Mouse (Mus musculus): ENCODE measurements around the gene Mbd3.
A peak's percentile ranks its signal among the peaks of the same experiment; 100 is the strongest.

The Mbd3 gene

GRCm38 (mm10) chr10:80399191-80399972 is at the start of gene Mbd3:
Gene Mbd3 (minus strand): TSS chr10:80399550.
- peak; percentile 99 for DNase-seq

- peak; percentile 81 for DNase-seq
These were observed 46.7 kb upstream of the Mbd3 start for GRCm38 (mm10) chr10:80445898-80446601.

DNA sequence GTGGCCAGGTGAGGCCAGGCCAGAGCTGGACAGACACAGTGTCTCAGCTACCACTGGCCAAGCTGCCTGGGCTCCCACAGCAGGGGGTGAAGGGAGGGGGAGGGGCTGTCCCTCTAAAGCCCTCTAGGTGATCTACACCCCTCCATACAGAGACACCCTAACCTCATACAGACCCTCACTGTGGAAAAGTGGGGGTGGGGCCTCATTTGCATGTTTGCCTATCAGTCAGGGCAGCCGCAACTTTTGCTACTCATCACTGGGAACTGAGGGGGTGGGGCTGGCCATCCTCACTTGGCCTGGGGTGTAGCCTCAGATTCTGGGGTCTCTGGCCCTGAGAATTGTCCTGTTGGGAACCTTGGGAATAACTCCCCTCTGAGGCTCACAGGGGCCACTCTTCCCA is 45.7 kb upstream of the Mbd3 start:
- no peak for DNase-seq

- no peak for DNase-seq
These were observed 45.1 kb upstream of the Mbd3 start for GRCm38 (mm10) chr10:80444339-80445045.

GRCm38 (mm10) chr10:80443575-80444278 is 44.4 kb upstream of the Mbd3 start:
- no peak for DNase-seq

- no peak for DNase-seq
These were observed 43.6 kb upstream of the Mbd3 start for GRCm38 (mm10) chr10:80442989-80443388.

GRCm38 (mm10) chr10:80441598-80441997 is 42.2 kb upstream of the Mbd3 start:
- DNase-seq, result no peak

DNA sequence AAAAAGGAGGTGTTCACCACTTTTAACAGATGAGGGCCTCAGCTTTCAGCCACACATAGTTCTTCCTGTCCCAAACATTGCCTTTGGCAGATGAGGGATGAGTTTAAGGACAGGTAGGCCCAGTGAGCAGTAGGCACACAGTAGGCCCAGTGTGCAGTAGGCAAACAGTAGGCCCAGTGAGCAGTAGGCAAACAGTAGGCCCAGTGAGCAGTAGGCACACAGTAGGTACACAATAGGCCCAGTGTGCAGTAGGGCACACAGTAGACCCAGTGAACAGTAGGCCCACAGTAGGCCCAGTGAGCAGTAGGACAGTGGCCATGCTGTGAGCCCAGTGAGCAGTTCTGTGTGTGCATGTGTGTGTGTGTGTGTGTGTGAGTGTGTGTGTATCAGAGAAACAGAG is 40.7 kb upstream of the Mbd3 start:
- DNase-seq, result no peak

DNA sequence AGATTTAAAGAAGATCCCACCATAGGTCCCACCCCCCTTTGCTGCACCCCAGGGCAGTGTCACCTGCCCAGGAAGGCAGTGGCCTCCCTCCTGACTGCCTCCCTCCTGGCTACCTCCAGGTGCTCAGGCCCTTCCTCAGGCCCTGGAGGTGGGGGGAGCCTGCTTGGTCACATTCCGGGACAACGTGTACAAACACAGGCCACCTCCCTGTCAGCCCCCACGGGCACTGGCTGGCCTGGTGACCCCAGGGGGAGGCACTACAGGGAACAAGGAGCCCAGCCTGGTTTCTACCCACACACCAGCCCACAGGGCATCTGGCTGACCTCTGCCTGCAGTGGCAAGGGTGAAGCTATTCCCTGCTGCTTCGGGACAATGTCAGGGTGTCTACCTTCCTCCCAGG is 38.6 kb upstream of the Mbd3 start:
- DNase-seq, result no peak

- DNase-seq, result no peak
These were observed 36.9 kb upstream of the Mbd3 start for GRCm38 (mm10) chr10:80436276-80436675.

DNA sequence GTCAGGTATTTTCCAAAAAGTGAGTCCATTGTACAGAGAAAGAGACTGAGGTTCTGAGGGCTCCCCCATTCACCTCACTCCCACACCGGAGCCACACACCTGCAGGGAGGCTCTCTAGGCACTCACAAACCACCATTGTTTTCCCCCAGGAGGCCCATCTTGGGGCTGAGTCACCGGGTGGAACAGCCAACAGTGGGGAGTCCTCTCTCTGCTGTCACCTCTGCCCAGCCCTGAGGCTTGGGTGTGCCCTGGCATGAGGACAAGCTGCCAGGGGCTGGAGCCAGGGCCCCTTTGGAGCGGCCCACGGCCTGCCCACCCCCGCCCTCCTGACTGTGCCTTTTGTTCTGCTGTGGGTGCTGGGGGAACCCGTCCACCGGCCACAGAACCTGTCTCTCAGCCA is 36.4 kb upstream of the Mbd3 start:
- no peak for DNase-seq

- DNase-seq, result no peak
These were observed 35.5 kb upstream of the Mbd3 start for GRCm38 (mm10) chr10:80434823-80435222.

DNA sequence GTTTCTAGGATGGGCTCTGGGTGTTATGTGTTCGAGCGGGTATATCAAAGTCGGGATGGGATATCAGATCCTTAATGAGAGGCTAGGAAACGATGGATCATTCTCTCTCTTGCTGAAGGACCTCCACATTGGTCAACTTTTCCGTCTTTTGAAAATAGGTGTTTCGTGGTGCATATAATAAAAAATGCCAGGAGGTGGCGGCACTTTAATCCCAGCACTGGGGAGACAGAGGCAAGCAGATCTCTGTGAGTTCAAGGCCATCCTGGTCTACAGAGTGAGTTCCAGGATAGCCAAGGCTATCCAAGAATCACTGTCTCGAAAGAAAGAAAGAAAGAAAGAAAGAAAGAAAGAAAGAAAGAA is 34.9 kb upstream of the Mbd3 start:
- no peak for DNase-seq

GRCm38 (mm10) chr10:80433513-80434232 is 34.3 kb upstream of the Mbd3 start, which contains the start of gene Tcf3:
Gene Tcf3 (minus strand): TSS chr10:80433647.
- peak; percentile 96 for DNase-seq

DNA sequence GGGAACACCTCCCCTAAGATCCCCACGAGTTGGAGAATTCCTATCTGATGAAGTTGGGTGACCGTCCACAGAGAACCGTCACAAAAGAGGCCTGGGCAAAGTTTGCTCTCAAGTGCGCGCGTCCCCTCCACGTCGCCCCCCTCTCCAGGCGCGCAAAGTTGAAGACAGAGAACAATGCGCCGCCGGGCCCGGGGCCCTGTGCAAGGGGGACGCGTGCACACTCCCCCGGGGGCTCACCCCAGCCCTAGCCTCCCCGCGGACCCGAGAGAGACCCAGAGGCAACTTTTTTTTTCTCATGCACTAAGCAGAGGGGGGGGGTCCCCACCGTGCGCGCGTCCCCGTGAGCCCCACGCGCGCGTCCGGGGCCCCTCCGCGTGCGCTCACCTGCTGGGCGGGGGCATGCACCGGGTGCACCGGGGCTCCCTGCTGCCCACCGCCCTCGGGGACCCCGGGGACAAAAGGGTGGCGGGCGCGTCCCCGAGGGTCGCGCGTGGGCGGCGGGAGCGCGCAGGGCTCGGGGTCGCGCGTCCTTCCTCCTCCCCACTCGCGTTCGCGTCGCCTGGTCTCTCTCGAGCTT is 33.7 kb upstream of the Mbd3 start:
- DNase-seq, result peak; percentile 55

DNA sequence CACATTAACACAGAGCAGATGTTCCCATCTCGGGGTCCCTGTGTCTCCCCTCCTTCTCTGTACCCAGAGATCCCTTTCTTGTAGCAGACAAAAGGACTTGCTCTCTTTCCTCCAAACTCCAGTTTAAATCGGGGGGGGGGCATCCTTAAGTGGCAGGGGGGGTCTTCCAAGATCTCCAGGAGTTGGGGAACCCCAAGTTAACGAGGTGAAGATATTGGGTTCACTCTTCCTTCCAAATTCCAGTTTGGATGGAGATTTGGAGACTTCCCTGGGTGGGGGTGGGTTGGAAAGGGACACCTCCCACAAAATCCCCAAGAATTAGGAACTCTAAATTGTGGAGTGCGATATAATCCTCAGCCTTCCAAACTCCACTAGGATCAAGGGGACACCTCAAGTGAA is 33.0 kb upstream of the Mbd3 start:
- DNase-seq, result no peak

DNA sequence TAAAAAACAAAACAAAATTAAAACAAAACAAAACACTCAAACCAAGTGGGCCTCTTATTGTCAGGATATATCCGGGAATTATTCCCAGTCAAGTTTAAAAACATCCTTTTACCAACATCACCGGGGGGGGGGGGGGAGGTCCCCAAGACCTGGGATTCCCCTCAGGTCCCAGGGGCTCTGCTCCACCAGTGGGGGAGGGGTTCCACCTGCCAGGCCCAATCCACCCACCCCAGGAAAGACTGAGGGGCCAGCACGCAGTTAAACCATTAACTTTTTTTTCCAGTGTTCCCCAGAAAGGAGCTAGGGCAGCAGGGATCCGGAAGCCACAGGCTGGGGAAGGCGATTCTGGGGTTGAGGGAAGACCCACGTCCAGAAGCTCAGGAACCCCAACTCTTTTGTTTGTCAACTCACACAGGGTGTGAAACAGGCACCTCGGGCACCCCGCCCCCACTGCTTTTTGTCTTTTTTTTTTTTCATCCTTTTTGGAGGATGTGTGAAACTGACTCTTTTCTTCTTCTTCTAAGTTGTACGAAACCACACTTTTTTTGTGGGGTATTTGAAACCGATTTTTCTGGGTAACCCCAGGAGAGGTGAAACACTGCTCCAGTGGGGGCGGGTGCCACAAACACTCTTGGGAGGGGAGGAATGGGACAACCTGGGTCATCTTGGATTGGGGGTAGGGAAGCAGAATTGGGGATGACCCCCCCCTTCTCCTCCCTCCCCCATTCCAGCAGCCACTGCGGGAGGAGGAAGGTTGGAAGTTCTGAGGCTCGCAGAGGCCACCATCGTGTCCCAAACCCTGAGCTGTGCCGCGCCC is 32.4 kb upstream of the Mbd3 start:
- DNase-seq, result peak; percentile 29

GRCm38 (mm10) chr10:80430375-80430980 is 31.1 kb upstream of the Mbd3 start:
- no peak for DNase-seq

- peak; percentile 30 for DNase-seq
These were observed 30.4 kb upstream of the Mbd3 start for GRCm38 (mm10) chr10:80429800-80430199.

- DNase-seq, result no peak
These were observed 25.7 kb upstream of the Mbd3 start for GRCm38 (mm10) chr10:80425041-80425440.

- no peak for DNase-seq
These were observed 24.2 kb upstream of the Mbd3 start for GRCm38 (mm10) chr10:80423562-80423961.

Data from cerebellum, adult 8-10 months (tissue).